Mouse (Mus musculus) layer of hippocampus, postnatal 25 days (tissue): ENCODE results near the gene Vmn2r61. TPM values are rescaled to one million over a fixed set of nuclear protein-coding genes. Genes with fewer than 3 reads are reported as not detected.

Experiments used
- DNase-seq, 2 experiments: peaks; one replicate each; pipeline ENCODE4 v3.0.0; 2022; ENCODE audit warnings: mixed read lengths in 2 of 2, low spot score in 1 of 2; ENCODE audit errors: extremely low spot score in 1 of 2
- total RNA-seq, 2 experiments: library from RNA; stranded (reverse); gene quantifications; 2 replicates each; pipeline ENCODE4 v1.2.3; 2021

Vmn2r61 gene
- total RNA-seq = not detected

DNA sequence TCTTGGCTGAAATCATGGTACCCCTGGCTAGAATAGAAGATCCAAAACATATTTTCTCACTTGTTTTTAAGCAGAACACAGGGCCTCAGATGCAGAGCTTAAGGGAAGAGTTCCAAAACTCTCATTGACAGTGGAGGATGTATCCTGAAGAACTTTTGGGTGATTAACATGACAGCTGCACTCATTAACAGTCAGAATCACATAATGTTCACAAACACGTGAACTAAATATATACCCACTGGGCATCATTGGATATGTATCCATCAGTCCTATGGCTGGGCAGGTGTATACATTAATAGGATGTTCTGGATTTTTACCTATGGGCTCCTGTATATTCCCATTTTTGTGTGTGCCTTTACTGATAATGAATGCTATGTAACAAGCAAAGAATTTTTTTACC is at the start of gene Vmn2r61:
Vmn2r61 (plus strand) TSS at position 301 of the 400 bp plus-strand sequence.
- no peak for DNase-seq

Other genes starting within 250 kb of the Vmn2r61 start
- not detected for gene Vmn2r59, start 201.0 kb upstream of the Vmn2r61 start, total RNA-seq
- under 1 TPM; 0.07 to 0.09 TPM for gene Vmn2r60, start 152.3 kb upstream of the Vmn2r61 start, total RNA-seq
- gene 4933421I07Rik, start 188.1 kb downstream of the Vmn2r61 start, total RNA-seq = not detected
- gene Zfp141, start 245.7 kb downstream of the Vmn2r61 start, total RNA-seq = 10 to 100 TPM; 20.7 to 22.3 TPM